Mouse (Mus musculus) testis, adult 2 months (tissue): ENCODE measurements at regions not wholly inside any gene's neighbourhood (a gene's known extent, or its start where the extent isn't known, plus 50 kb on each side); places are given as distances from the start of the nearest gene placed in this dataset.
"Not testable (repeated sequence)": the region's sequence is repeated elsewhere in the genome, so short reads cannot be mapped to it uniquely, and the experiment has no call there.

Experiments used
- H3K27ac ChIP-seq: fragments of 200-500 bp; 2 replicates; pipeline ENCODE4 v1.5.1; 2012; ENCODE audit warnings: low read depth, low read length; ENCODE audit not compliant: control insufficient read depth, insufficient read depth
- H3K27me3 ChIP-seq: fragments of 200-500 bp; 2 replicates; pipeline ENCODE4 v1.6.1; 2012; ENCODE audit warnings: mild to moderate bottlenecking, low read length, moderate library complexity; ENCODE audit not compliant: control insufficient read depth, insufficient read depth
- H3K36me3 ChIP-seq: fragments of 200-500 bp; 2 replicates; pipeline ENCODE4 v1.6.1; 2012; ENCODE audit warnings: mild to moderate bottlenecking, low read length; ENCODE audit not compliant: control insufficient read depth, insufficient read depth
- H3K4me1 ChIP-seq: fragments of 200-500 bp; 2 replicates; pipeline ENCODE4 v1.6.1; 2012; ENCODE audit warnings: low read length; ENCODE audit not compliant: control insufficient read depth, insufficient read depth
- H3K4me3 ChIP-seq: fragments of 200-500 bp; 2 replicates; pipeline ENCODE4 v1.5.1; 2012; ENCODE audit warnings: low read depth, mild to moderate bottlenecking, low read length, moderate library complexity, mixed read lengths; ENCODE audit not compliant: control insufficient read depth
- CTCF ChIP-seq: fragments of 200-500 bp; IDR thresholded peaks from 2 replicates; pipeline ENCODE4 v1.5.1; 2012; ENCODE audit warnings: low read depth, mild to moderate bottlenecking, inconsistent platforms, low read length, moderate library complexity; ENCODE audit not compliant: control insufficient read depth, insufficient read depth, insufficient replicate concordance
- POLR2A ChIP-seq: fragments of 200-500 bp; IDR thresholded peaks from 2 replicates; pipeline ENCODE4 v1.6.1; 2012; ENCODE audit warnings: low read depth, mild to moderate bottlenecking, inconsistent platforms, low read length, moderate library complexity; ENCODE audit not compliant: control insufficient read depth

DNA sequence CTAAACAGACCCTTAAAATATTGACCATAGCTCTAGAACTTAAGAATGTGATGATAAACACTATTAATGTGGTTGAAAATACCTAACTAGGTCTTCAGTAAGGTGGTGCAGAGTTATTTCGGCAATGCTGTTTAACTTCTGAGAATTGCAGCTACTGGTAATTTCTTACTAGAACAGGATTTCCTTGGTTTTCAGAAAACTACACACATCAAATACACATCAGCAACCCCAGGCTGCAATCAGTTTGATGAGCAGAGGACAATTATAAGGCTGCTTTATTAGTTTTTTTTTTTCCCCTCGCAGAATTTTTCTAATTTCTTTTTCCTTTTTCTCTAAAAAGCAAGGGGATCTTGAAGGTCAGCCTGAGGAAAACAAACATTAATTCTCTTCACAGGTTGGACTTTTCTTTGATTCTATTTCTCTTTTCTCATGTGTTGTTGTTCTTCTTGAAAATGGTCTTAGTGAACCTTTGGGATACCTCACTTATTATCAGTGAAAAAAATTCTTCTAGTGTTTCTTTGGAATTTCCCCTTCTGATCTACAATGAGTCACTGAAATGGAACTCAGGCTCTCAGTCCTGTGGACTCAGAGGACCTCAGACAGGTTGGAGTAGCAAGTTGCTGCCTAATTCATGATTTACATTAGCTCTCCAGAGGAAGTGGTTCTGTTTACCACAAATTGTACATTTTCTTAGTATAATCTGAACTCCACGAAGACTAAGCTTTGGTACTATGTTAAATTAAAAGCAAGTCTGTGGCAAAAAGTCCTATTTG, 194.9 kb upstream of the Klf6 start:
- Histone ChIP-seq H3K27me3 (no peaks in the 10 kb centered on the region), H3K4me3 (no peak overlapping the region), H3K27ac (no peak overlapping the region), H3K36me3 (no peaks in the 10 kb centered on the region), H3K4me1 (no peaks in the 10 kb centered on the region)
- TF ChIP-seq POLR2A (no peak), CTCF (no peak)

DNA sequence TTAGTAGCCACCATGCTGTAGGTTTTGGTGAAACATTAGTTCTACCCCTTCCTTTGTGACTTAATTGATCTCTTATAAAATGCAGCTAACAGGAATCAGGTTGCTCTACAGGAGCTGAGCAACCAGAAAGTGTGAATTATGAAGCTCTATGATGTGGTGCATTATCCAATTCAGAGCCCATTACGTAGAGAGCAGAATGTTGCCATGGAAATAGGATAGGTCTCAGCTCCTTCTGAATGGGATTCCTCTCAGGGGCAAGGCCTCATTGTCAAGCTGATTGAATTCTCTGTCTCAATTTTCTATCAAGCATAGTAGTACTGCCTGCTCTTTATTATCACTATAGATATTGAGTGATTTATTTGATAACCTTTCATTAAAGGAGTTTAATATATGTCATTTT, 185.6 kb upstream of the Klf6 start:
- H3K4me1 ChIP-seq: no peaks in the 10 kb centered on the region
- no peaks in the 10 kb centered on the region for H3K36me3 ChIP-seq
- no peaks in the 10 kb centered on the region for H3K27me3 ChIP-seq
- H3K27ac ChIP-seq: no peak overlapping the region
- TF ChIP-seq POLR2A (no peak), CTCF (no peak)
- H3K4me3 ChIP-seq: no peak overlapping the region

DNA sequence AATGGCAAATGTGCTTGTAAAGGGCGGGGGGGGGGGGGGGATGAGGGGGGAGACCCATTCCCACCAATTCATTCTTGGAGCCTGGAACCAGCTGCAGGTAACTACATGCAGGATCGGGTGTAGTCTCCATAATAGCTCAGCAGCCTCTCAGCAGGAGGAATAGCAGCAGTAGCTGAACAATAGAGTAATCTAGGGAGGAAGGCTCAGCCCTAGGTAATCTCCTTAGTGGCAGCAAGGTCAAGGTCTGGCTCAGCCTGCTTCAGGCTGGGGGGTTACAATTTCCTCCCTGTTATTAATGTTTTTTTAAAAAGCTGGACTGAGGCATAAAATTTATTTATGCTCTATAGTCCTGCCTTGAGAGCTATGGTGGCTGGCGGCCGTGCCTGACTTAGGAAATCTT, 171.2 kb upstream of the Klf6 start:
- no peak for TF ChIP-seq CTCF
- no peak for TF ChIP-seq POLR2A
- Histone ChIP-seq H3K4me3 (no peak overlapping the region), H3K36me3 (no peaks in the 10 kb centered on the region), H3K27ac (no peak overlapping the region), H3K4me1 (no peaks in the 10 kb centered on the region), H3K27me3 (no peaks in the 10 kb centered on the region)

DNA sequence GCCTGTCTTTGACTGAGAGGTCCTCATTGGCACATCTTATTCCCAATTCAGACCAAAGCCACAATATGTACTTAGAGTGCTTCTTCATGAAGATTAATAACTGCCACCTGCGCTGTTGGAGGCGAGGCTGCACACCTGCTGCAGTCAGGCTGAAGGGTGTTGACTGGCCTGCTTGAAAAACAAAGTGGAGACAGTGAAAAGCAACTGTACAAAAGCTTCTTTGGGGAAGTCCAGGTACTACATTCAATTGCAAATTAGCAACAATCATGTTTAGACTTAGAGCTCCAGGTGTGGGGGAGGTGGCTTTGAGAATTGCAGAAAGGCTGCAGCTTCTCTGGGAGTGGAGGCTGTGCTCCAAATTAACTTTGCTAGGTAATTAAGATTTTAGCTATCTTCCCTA, 170.6 kb upstream of the Klf6 start:
- not testable (repeated sequence) for H3K27me3 ChIP-seq, H3K27ac ChIP-seq, H3K4me3 ChIP-seq, H3K4me1 ChIP-seq, H3K36me3 ChIP-seq

DNA sequence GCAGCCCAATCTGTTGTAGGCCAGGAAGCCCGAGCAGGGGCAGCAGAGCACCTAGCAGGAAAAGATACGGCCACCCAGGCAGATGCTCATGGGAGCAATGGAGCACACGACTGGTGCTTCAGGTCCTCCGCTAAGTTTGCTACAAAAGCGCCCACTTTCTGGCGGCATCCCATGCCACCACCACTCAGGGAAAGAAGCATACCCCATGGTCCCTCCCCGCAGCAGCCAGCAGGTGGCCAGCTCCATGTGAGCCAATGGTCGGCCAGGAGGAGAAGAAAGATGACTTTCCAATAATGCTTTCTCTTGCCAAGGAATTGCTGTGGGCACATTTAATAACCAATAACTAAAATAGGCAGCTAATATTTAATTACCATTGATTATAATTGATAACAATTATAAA, 166.7 kb upstream of the Klf6 start:
- Histone ChIP-seq H3K4me3 (no peak overlapping the region), H3K4me1 (no peaks in the 10 kb centered on the region), H3K36me3 (no peaks in the 10 kb centered on the region), H3K27me3 (no peaks in the 10 kb centered on the region), H3K27ac (no peak overlapping the region)
- TF ChIP-seq POLR2A (no peak), CTCF (no peak)

DNA sequence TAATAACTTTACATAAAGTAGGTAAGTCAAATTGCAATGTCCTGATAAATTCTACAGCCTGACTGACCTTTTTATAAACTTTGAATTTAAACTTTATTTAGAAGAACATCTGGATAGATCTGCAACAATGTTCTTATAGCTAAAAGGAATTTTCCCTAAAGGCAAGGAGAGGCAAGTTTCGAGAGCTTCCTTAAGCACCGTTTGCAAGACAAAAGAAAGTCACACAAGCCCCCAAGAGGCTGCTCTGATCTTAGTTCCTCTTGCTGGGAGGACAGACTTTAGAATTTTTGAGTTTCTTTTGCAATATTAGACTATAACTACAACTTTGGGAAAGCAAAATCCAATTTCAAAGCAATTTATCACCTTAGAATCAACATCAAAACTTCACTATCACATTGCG, 165.7 kb upstream of the Klf6 start:
- H3K4me1 ChIP-seq, H3K36me3 ChIP-seq: not testable (repeated sequence)

DNA sequence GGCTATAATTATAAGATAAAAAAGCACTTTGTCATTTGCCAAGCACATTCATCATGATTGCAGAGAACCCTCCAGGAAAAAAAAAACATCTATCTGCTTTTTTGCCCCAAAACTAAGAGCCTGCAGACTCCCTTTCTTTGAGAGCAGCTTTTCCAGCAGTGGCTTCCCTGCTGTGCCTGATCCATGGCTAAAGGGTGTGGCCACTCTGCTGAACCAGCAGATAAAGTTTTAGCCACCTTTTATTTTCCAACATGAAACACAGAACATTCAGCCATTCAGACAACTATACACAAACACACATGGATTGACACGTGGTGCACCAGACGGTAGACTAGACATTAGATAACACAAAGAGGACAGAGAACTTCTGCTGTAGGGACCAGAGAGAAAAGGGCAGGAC, 164.9 kb upstream of the Klf6 start:
- H3K4me1 ChIP-seq: no peaks in the 10 kb centered on the region
- H3K27me3 ChIP-seq: no peaks in the 10 kb centered on the region
- TF ChIP-seq POLR2A: no peak
- TF ChIP-seq CTCF: no peak
- H3K4me3 ChIP-seq: no peak overlapping the region
- no peak overlapping the region for H3K27ac ChIP-seq
- no peaks in the 10 kb centered on the region for H3K36me3 ChIP-seq

More for the DNA sequence above, 165.7 kb upstream of the Klf6 start:
- H3K27me3 ChIP-seq, H3K4me3 ChIP-seq, H3K27ac ChIP-seq: not testable (repeated sequence)

DNA sequence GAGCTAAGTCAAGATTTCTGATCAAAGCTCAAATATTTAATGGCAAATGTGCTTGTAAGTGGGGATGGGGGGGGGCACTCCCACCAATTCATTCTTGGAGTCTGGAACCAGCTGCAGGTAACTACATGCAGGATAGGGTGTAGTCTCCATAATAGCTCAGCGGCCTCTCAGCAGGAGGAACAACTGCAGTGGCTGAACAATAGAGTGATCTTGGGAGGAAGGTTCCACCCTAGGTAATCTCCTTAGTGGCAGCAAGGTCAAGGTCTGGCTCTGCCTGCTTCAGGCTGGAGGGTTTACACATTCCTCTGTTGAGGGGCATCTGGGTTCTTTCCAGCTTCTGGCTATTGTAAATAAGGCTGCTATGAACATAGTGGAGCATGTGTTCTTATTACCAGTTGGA, 164.0 kb upstream of the Klf6 start:
- not testable (repeated sequence) for H3K36me3 ChIP-seq, H3K4me3 ChIP-seq, H3K27ac ChIP-seq, H3K27me3 ChIP-seq, H3K4me1 ChIP-seq
